Mouse (Mus musculus): Measurements from ENCODE around the gene Snx3. TPM values are rescaled to one million over a fixed set of nuclear protein-coding genes. Genes with fewer than 3 reads are reported as not detected.
A peak's percentile ranks its signal among the peaks of the same experiment; 100 is the strongest.

Snx3 gene
- total RNA-seq, 2 experiments from 2014 or later = 140 to 160 TPM

- DNase-seq = peak in 1 of 2 experiments; percentile 42
- intact Hi-C loops (cut with DNase I) = loop anchor here (1.0 to 2.0 kb wide), 2 partner anchors 24 to 718 kb away; partner anchors contain the start of genes Afg1l and Pdss2
Observed at GRCm38 (mm10) chr10:42502349-42503111, 700 bp downstream of the Snx3 start.

- intact Hi-C loops (cut with DNase I) = no loop called here
- no peak for DNase-seq
Observed at GRCm38 (mm10) chr10:42504096-42504710, 2.4 kb downstream of the Snx3 start.

GRCm38 (mm10) chr10:42510141-42510540 lies 8.3 kb downstream of the Snx3 start:
- intact Hi-C loops (cut with DNase I) = no loop called here
- no peak for DNase-seq

- intact Hi-C loops (cut with DNase I) = no loop called here
- DNase-seq = no peak
Observed at GRCm38 (mm10) chr10:42511184-42512135, 9.6 kb downstream of the Snx3 start.

GRCm38 (mm10) chr10:42514125-42514524 lies 12.3 kb downstream of the Snx3 start:
- no peak for DNase-seq
- intact Hi-C loops (cut with DNase I) = no loop called here

GRCm38 (mm10) chr10:42518363-42518762 lies 16.5 kb downstream of the Snx3 start:
- DNase-seq = no peak
- intact Hi-C loops (cut with DNase I) = no loop called here

- no peak for DNase-seq
- intact Hi-C loops (cut with DNase I) = no loop called here
Observed at GRCm38 (mm10) chr10:42521315-42521981, 19.6 kb downstream of the Snx3 start.

GRCm38 (mm10) chr10:42522912-42523311 lies 21.1 kb downstream of the Snx3 start:
- intact Hi-C loops (cut with DNase I) = no loop called here

GRCm38 (mm10) chr10:42523556-42524162 lies 21.8 kb downstream of the Snx3 start:
- DNase-seq = no peak
- intact Hi-C loops (cut with DNase I) = no loop called here

More at GRCm38 (mm10) chr10:42522912-42523311, 21.1 kb downstream of the Snx3 start:
- no peak for DNase-seq

GRCm38 (mm10) chr10:42525682-42526081 lies 23.9 kb downstream of the Snx3 start:
- intact Hi-C loops (cut with DNase I) = no loop called here
- no peak for DNase-seq

- intact Hi-C loops (cut with DNase I) = no loop called here
- DNase-seq = no peak
Observed at GRCm38 (mm10) chr10:42533836-42534453, 32.1 kb downstream of the Snx3 start.

- intact Hi-C loops (cut with DNase I) = no loop called here
- no peak for DNase-seq
Observed at GRCm38 (mm10) chr10:42537571-42538316, 35.9 kb downstream of the Snx3 start.

GRCm38 (mm10) chr10:42545707-42546503 lies 44.1 kb downstream of the Snx3 start:
- intact Hi-C loops (cut with DNase I) = no loop called here
- no peak for DNase-seq

- intact Hi-C loops (cut with DNase I) = no loop called here
- no peak for DNase-seq
Observed at GRCm38 (mm10) chr10:42546507-42546906, 44.7 kb downstream of the Snx3 start.

GRCm38 (mm10) chr10:42559581-42560200 lies 57.9 kb downstream of the Snx3 start:
- DNase-seq = no peak
- intact Hi-C loops (cut with DNase I) = no loop called here

GRCm38 (mm10) chr10:42562272-42562671 lies 60.4 kb downstream of the Snx3 start:
- no peak for DNase-seq
- intact Hi-C loops (cut with DNase I) = no loop called here

GRCm38 (mm10) chr10:42572567-42572966 lies 70.7 kb downstream of the Snx3 start:
- intact Hi-C loops (cut with DNase I) = no loop called here
- no peak for DNase-seq
